Mouse (Mus musculus) retina, postnatal 1 day (tissue): ENCODE measurements around the gene Krtcap2.
A peak's percentile ranks its signal among the peaks of the same experiment; 100 is the strongest.

ENCODE experiments used
- DNase-seq: peaks from one replicate; pipeline ENCODE4 v3.0.0-alpha.2; 2012

The Krtcap2 gene

GRCm38 (mm10) chr3:89285526-89285925, 39.8 kb downstream of the Krtcap2 start:
- DNase-seq: peak; percentile 70

- no peak for DNase-seq
These were observed 41.5 kb downstream of the Krtcap2 start for GRCm38 (mm10) chr3:89287286-89287685.

GRCm38 (mm10) chr3:89288503-89288928, 42.8 kb downstream of the Krtcap2 start:
- no peak for DNase-seq

GRCm38 (mm10) chr3:89291874-89292273, 46.1 kb downstream of the Krtcap2 start:
- no peak for DNase-seq

GRCm38 (mm10) chr3:89292303-89292702, 46.5 kb downstream of the Krtcap2 start:
- no peak for DNase-seq

- no peak for DNase-seq
These were observed 47.6 kb downstream of the Krtcap2 start for GRCm38 (mm10) chr3:89293247-89293918.

- DNase-seq: no peak
These were observed 48.4 kb downstream of the Krtcap2 start for GRCm38 (mm10) chr3:89294195-89294594.

GRCm38 (mm10) chr3:89295685-89296230, 50.0 kb downstream of the Krtcap2 start:
- no peak for DNase-seq

GRCm38 (mm10) chr3:89296761-89297396, 51.1 kb downstream of the Krtcap2 start:
- DNase-seq: no peak

- DNase-seq: no peak
These were observed 53.1 kb downstream of the Krtcap2 start for GRCm38 (mm10) chr3:89298908-89299307.

- DNase-seq: peak; percentile 50
These were observed 53.7 kb downstream of the Krtcap2 start for GRCm38 (mm10) chr3:89299499-89299898.
